Mouse (Mus musculus) WW6 (cell line): ENCODE data around the gene Gckr.
A peak's percentile ranks its signal among the peaks of the same experiment; 100 is the strongest.

Experiments used
- DNase-seq: peaks from one replicate; pipeline ENCODE4 v3.0.0-alpha.2; 2013; ENCODE audit warnings: low read depth, low spot score

The Gckr gene

GRCm38 (mm10) chr5:31297047-31297757 lies at the start of gene Gckr:
Gckr (plus strand) TSS chr5:31297443.
- no peak for DNase-seq

- no peak for DNase-seq
Observed at GRCm38 (mm10) chr5:31250716-31251115, 46.5 kb upstream of the Gckr start.

GRCm38 (mm10) chr5:31251541-31252101 lies 45.6 kb upstream of the Gckr start, which contains the start of gene Krtcap3:
Krtcap3 (plus strand) TSS chr5:31251691.
- peak; percentile 61 for DNase-seq

GRCm38 (mm10) chr5:31252151-31252550 lies 45.1 kb upstream of the Gckr start:
- no peak for DNase-seq

- no peak for DNase-seq
Observed at GRCm38 (mm10) chr5:31252795-31253545, 44.3 kb upstream of the Gckr start.

- no peak for DNase-seq
Observed at GRCm38 (mm10) chr5:31253806-31254205, 43.4 kb upstream of the Gckr start.

GRCm38 (mm10) chr5:31254452-31254851 lies 42.8 kb upstream of the Gckr start:
- DNase-seq = no peak

- no peak for DNase-seq
Observed at GRCm38 (mm10) chr5:31254901-31255300, 42.3 kb upstream of the Gckr start.

GRCm38 (mm10) chr5:31255381-31255780 lies 41.9 kb upstream of the Gckr start:
- no peak for DNase-seq

GRCm38 (mm10) chr5:31255971-31256370 lies 41.3 kb upstream of the Gckr start:
- no peak for DNase-seq

GRCm38 (mm10) chr5:31257616-31258015 lies 39.6 kb upstream of the Gckr start:
- no peak for DNase-seq

GRCm38 (mm10) chr5:31266101-31266500 lies 31.1 kb upstream of the Gckr start:
- no peak for DNase-seq

GRCm38 (mm10) chr5:31267686-31268085 lies 29.6 kb upstream of the Gckr start:
- no peak for DNase-seq

GRCm38 (mm10) chr5:31273018-31273417 lies 24.2 kb upstream of the Gckr start:
- no peak for DNase-seq

- DNase-seq = no peak
Observed at GRCm38 (mm10) chr5:31279245-31279988, 17.8 kb upstream of the Gckr start.

- DNase-seq = no peak
Observed at GRCm38 (mm10) chr5:31288225-31288624, 9.0 kb upstream of the Gckr start.

- DNase-seq = no peak
Observed at GRCm38 (mm10) chr5:31288655-31289054, 8.6 kb upstream of the Gckr start.

- no peak for DNase-seq
Observed at GRCm38 (mm10) chr5:31289626-31290230, 7.5 kb upstream of the Gckr start.

GRCm38 (mm10) chr5:31290521-31291360 lies 6.5 kb upstream of the Gckr start, which contains the start of gene Ift172:
Ift172 (minus strand) TSS chr5:31291116.
- DNase-seq = peak; percentile 96

GRCm38 (mm10) chr5:31291361-31291688 lies 5.9 kb upstream of the Gckr start:
- no peak for DNase-seq
